ENCODE assay signal across 18 mouse cellular contexts in the genomic region with DNA sequence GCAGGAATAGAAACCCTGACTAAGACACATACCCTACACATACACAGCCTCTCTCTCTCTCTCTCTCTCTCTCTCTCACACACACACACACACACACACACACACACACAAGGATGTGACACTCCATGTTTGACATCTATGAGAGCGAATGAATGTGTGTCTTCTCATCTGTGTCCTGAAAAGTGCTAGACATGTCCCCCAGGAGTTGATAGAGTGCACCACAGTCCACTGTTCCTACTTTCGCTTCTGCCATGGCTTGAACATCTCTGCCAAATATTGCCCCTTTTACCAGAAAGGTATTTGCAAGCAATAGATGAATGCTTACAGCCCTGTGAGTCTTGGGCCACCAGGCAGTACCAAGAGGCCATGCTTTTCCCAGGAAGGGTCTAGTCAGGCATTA. TPM values are rescaled to one million over a fixed set of nuclear protein-coding genes. Genes with fewer than 3 reads are reported as not detected.
"Had no signal": no experiment of that assay in that cellular context is flagged by ENCODE, and none has a peak within 500 bp of the region (broad histone marks: within the 10 kb centered on the region; RNA-seq: fewer than 3 reads in every experiment).

No protein-coding gene starts in this region.

- H3K4me3 ChIP-seq: lung, embryonic 15.5 days; megakaryocyte, embryonic 14.5 days; midbrain, embryonic 12.5 days; midbrain, embryonic 15.5 days; neural tube, embryonic 12.5 days had no signal

- H3K9me3 ChIP-seq: lung, embryonic 15.5 days; megakaryocyte, embryonic 14.5 days; midbrain, embryonic 12.5 days; midbrain, embryonic 15.5 days; neural tube, embryonic 12.5 days had no signal

- H3K9ac ChIP-seq: liver, embryonic 14.5 days; lung, embryonic 15.5 days; midbrain, embryonic 12.5 days; midbrain, embryonic 15.5 days; neural tube, embryonic 12.5 days had no signal

- H3K36me3 ChIP-seq: lung, embryonic 15.5 days; midbrain, embryonic 12.5 days; midbrain, embryonic 15.5 days; neural tube, embryonic 12.5 days had no signal

- DNase-seq: lung, adult 2 months; lung, postnatal 14 days; lung, postnatal 36 days; right cerebral cortex, postnatal 14 days; thymus, adult 18-20 months; thymus, postnatal 14 days; thymus, postnatal 36 days had no signal

- H3K4me1 ChIP-seq: lung, embryonic 15.5 days; midbrain, embryonic 15.5 days had no signal

- H3K27ac ChIP-seq: liver, embryonic 14.5 days; lung, embryonic 15.5 days; macrophage; midbrain, embryonic 12.5 days; midbrain, embryonic 15.5 days; neural tube, embryonic 12.5 days had no signal

- H3K4me2 ChIP-seq: lung, embryonic 15.5 days; midbrain, embryonic 12.5 days; midbrain, embryonic 15.5 days; neural tube, embryonic 12.5 days had no signal

- ATAC-seq: lung, postnatal 0 days; midbrain, embryonic 15.5 days had no signal

- H3K27me3 ChIP-seq: lung, embryonic 15.5 days; midbrain, embryonic 12.5 days; midbrain, embryonic 15.5 days; neural tube, embryonic 12.5 days had no signal

RNA-seq across cellular contexts. Expression of gene Tnfrsf14, which starts 11.8 kb away (rescaled TPM):
- polyA plus RNA-seq: midbrain, postnatal 0 days; neural tube, embryonic 14.5 days had no signal

RNA-seq across cellular contexts. Expression of gene Hes5, which starts 20.6 kb away (rescaled TPM):
- total RNA-seq: monocyte, adult 5-6 weeks had no signal
- polyA plus RNA-seq: lung, adult 2 months; macrophage had no signal
